Mouse (Mus musculus) ES-E14 (cell line): ENCODE data around the gene Dlx4.

Experiments used
- CHD2 ChIP-seq: IDR thresholded peaks from 2 replicates; pipeline ENCODE4 v1.6.1; 2014; ENCODE audit warnings: mild to moderate bottlenecking, low read depth, low read length, inconsistent platforms
- HCFC1 ChIP-seq: IDR thresholded peaks from 2 replicates; pipeline ENCODE4 v1.6.1; 2012; ENCODE audit warnings: low read length, inconsistent platforms, borderline replicate concordance; ENCODE audit not compliant: insufficient read depth
- MAFK ChIP-seq: IDR thresholded peaks from 2 replicates; pipeline ENCODE4 v1.6.1; 2014; ENCODE audit warnings: mild to moderate bottlenecking, low read depth, low read length, inconsistent platforms; ENCODE audit not compliant: insufficient read depth
- ZC3H11A ChIP-seq: IDR thresholded peaks from 2 replicates; pipeline ENCODE4 v1.6.1; 2012; ENCODE audit warnings: low read depth, mild to moderate bottlenecking, inconsistent platforms, low read length, borderline replicate concordance
- ZNF384 ChIP-seq: IDR thresholded peaks from 2 replicates; pipeline ENCODE4 v1.6.1; 2012; ENCODE audit warnings: low read depth, low read length, inconsistent platforms

- TF ChIP-seq HCFC1 (no peak), CHD2 (no peak), ZC3H11A (no peak), ZNF384 (no peak), MAFK (no peak)
These were observed 9.4 kb upstream of the Dlx4 start for GRCm38 (mm10) chr11:95155511-95155910.
